Mouse (Mus musculus): ENCODE measurements around the gene Olfr568. TPM values are rescaled to one million over a fixed set of nuclear protein-coding genes. Genes with fewer than 3 reads are reported as not detected.

Gene Olfr568
- 0.24 TPM for polyA plus RNA-seq (2014; fragmentation: Illumina TruSeq; extraction: RNeasy Lipid Tissue Mini Kit (QIAGEN cat#74804); ENCODE audit: low read depth, low replicate concordance)

GRCm38 (mm10) chr7:102876822-102877221, at the start of gene Olfr568:
Gene Olfr568, plus strand, starts transcription at chr7:102877122.

GRCm38 (mm10) chr7:102858665-102859064, 18.3 kb upstream of the Olfr568 start, which contains the start of gene Olfr566:
Gene Olfr566, minus strand, starts transcription at chr7:102858765.

GRCm38 (mm10) chr7:102890782-102891181, 13.9 kb downstream of the Olfr568 start, which contains the start of gene Olfr569:
Gene Olfr569, minus strand, starts transcription at chr7:102890882.

GRCm38 (mm10) chr7:102917032-102917875, 40.3 kb downstream of the Olfr568 start, which contains the start of gene Olfr571:
Gene Olfr571, minus strand, starts transcription at chr7:102917536.

GRCm38 (mm10) chr7:102924109-102924508, 47.2 kb downstream of the Olfr568 start, which contains the start of gene Olfr572:
Gene Olfr572, plus strand, starts transcription at chr7:102924409.

Other genes with a start within 250 kb of the Olfr568 start
- gene Olfr554, start 238.7 kb upstream of the Olfr568 start, polyA plus RNA-seq (2014; fragmentation: Illumina TruSeq; extraction: RNeasy Lipid Tissue Mini Kit (QIAGEN cat#74804); ENCODE audit: low read depth, low replicate concordance) = not detected
- not detected for gene Olfr555, start 218.3 kb upstream of the Olfr568 start, polyA plus RNA-seq (2014; fragmentation: Illumina TruSeq; extraction: RNeasy Lipid Tissue Mini Kit (QIAGEN cat#74804); ENCODE audit: low read depth, low replicate concordance)
- not detected for gene Olfr556, start 212.2 kb upstream of the Olfr568 start, polyA plus RNA-seq (2014; fragmentation: Illumina TruSeq; extraction: RNeasy Lipid Tissue Mini Kit (QIAGEN cat#74804); ENCODE audit: low read depth, low replicate concordance)
- gene Trim68, start 189.8 kb upstream of the Olfr568 start, polyA plus RNA-seq (2014; fragmentation: Illumina TruSeq; extraction: RNeasy Lipid Tissue Mini Kit (QIAGEN cat#74804); ENCODE audit: low read depth, low replicate concordance) = 5.6 TPM
- not detected for gene Olfr557, start 181.2 kb upstream of the Olfr568 start, polyA plus RNA-seq (2014; fragmentation: Illumina TruSeq; extraction: RNeasy Lipid Tissue Mini Kit (QIAGEN cat#74804); ENCODE audit: low read depth, low replicate concordance)
- 0.48 TPM for gene Olfr558, start 174.9 kb upstream of the Olfr568 start, polyA plus RNA-seq (2014; fragmentation: Illumina TruSeq; extraction: RNeasy Lipid Tissue Mini Kit (QIAGEN cat#74804); ENCODE audit: low read depth, low replicate concordance)
- gene Olfr33, start 158.1 kb upstream of the Olfr568 start, polyA plus RNA-seq (2014; fragmentation: Illumina TruSeq; extraction: RNeasy Lipid Tissue Mini Kit (QIAGEN cat#74804); ENCODE audit: low read depth, low replicate concordance) = 0.08 TPM
- not detected for gene Olfr559, start 149.6 kb upstream of the Olfr568 start, polyA plus RNA-seq (2014; fragmentation: Illumina TruSeq; extraction: RNeasy Lipid Tissue Mini Kit (QIAGEN cat#74804); ENCODE audit: low read depth, low replicate concordance)
- gene Olfr560, start 117.8 kb upstream of the Olfr568 start, polyA plus RNA-seq (2014; fragmentation: Illumina TruSeq; extraction: RNeasy Lipid Tissue Mini Kit (QIAGEN cat#74804); ENCODE audit: low read depth, low replicate concordance) = not detected
- 0.34 TPM for gene Olfr78, start 117.7 kb upstream of the Olfr568 start, polyA plus RNA-seq (2014; fragmentation: Illumina TruSeq; extraction: RNeasy Lipid Tissue Mini Kit (QIAGEN cat#74804); ENCODE audit: low read depth, low replicate concordance)
- not detected for gene Olfr561, start 105.9 kb upstream of the Olfr568 start, polyA plus RNA-seq (2014; fragmentation: Illumina TruSeq; extraction: RNeasy Lipid Tissue Mini Kit (QIAGEN cat#74804); ENCODE audit: low read depth, low replicate concordance)
- not detected for gene Olfr564, start 73.6 kb upstream of the Olfr568 start, polyA plus RNA-seq (2014; fragmentation: Illumina TruSeq; extraction: RNeasy Lipid Tissue Mini Kit (QIAGEN cat#74804); ENCODE audit: low read depth, low replicate concordance)
- not detected for gene Olfr566, start 18.4 kb upstream of the Olfr568 start, polyA plus RNA-seq (2014; fragmentation: Illumina TruSeq; extraction: RNeasy Lipid Tissue Mini Kit (QIAGEN cat#74804); ENCODE audit: low read depth, low replicate concordance)
- gene Olfr569, start 13.8 kb downstream of the Olfr568 start, polyA plus RNA-seq (2014; fragmentation: Illumina TruSeq; extraction: RNeasy Lipid Tissue Mini Kit (QIAGEN cat#74804); ENCODE audit: low read depth, low replicate concordance) = not detected
- not detected for gene Olfr570, start 17.5 kb downstream of the Olfr568 start, polyA plus RNA-seq (2014; fragmentation: Illumina TruSeq; extraction: RNeasy Lipid Tissue Mini Kit (QIAGEN cat#74804); ENCODE audit: low read depth, low replicate concordance)
- not detected for gene Olfr571, start 40.4 kb downstream of the Olfr568 start, polyA plus RNA-seq (2014; fragmentation: Illumina TruSeq; extraction: RNeasy Lipid Tissue Mini Kit (QIAGEN cat#74804); ENCODE audit: low read depth, low replicate concordance)
- not detected for gene Olfr572, start 47.3 kb downstream of the Olfr568 start, polyA plus RNA-seq (2014; fragmentation: Illumina TruSeq; extraction: RNeasy Lipid Tissue Mini Kit (QIAGEN cat#74804); ENCODE audit: low read depth, low replicate concordance)
- gene Olfr573-ps1, start 65.5 kb downstream of the Olfr568 start, polyA plus RNA-seq (2014; fragmentation: Illumina TruSeq; extraction: RNeasy Lipid Tissue Mini Kit (QIAGEN cat#74804); ENCODE audit: low read depth, low replicate concordance) = not detected
- gene Olfr574, start 71.3 kb downstream of the Olfr568 start, polyA plus RNA-seq (2014; fragmentation: Illumina TruSeq; extraction: RNeasy Lipid Tissue Mini Kit (QIAGEN cat#74804); ENCODE audit: low read depth, low replicate concordance) = not detected
- not detected for gene Olfr575, start 81.7 kb downstream of the Olfr568 start, polyA plus RNA-seq (2014; fragmentation: Illumina TruSeq; extraction: RNeasy Lipid Tissue Mini Kit (QIAGEN cat#74804); ENCODE audit: low read depth, low replicate concordance)
- gene Olfr576, start 85.5 kb downstream of the Olfr568 start, polyA plus RNA-seq (2014; fragmentation: Illumina TruSeq; extraction: RNeasy Lipid Tissue Mini Kit (QIAGEN cat#74804); ENCODE audit: low read depth, low replicate concordance) = not detected
- not detected for gene Olfr577, start 98.8 kb downstream of the Olfr568 start, polyA plus RNA-seq (2014; fragmentation: Illumina TruSeq; extraction: RNeasy Lipid Tissue Mini Kit (QIAGEN cat#74804); ENCODE audit: low read depth, low replicate concordance)
- gene Olfr578, start 112.2 kb downstream of the Olfr568 start, polyA plus RNA-seq (2014; fragmentation: Illumina TruSeq; extraction: RNeasy Lipid Tissue Mini Kit (QIAGEN cat#74804); ENCODE audit: low read depth, low replicate concordance) = not detected
- not detected for gene Olfr582, start 160.9 kb downstream of the Olfr568 start, polyA plus RNA-seq (2014; fragmentation: Illumina TruSeq; extraction: RNeasy Lipid Tissue Mini Kit (QIAGEN cat#74804); ENCODE audit: low read depth, low replicate concordance)
- gene Olfr583, start 174.2 kb downstream of the Olfr568 start, polyA plus RNA-seq (2014; fragmentation: Illumina TruSeq; extraction: RNeasy Lipid Tissue Mini Kit (QIAGEN cat#74804); ENCODE audit: low read depth, low replicate concordance) = not detected
- not detected for gene Olfr584, start 204.8 kb downstream of the Olfr568 start, polyA plus RNA-seq (2014; fragmentation: Illumina TruSeq; extraction: RNeasy Lipid Tissue Mini Kit (QIAGEN cat#74804); ENCODE audit: low read depth, low replicate concordance)
- gene Olfr585, start 220.6 kb downstream of the Olfr568 start, polyA plus RNA-seq (2014; fragmentation: Illumina TruSeq; extraction: RNeasy Lipid Tissue Mini Kit (QIAGEN cat#74804); ENCODE audit: low read depth, low replicate concordance) = not detected
- gene Olfr586, start 248.5 kb downstream of the Olfr568 start, polyA plus RNA-seq (2014; fragmentation: Illumina TruSeq; extraction: RNeasy Lipid Tissue Mini Kit (QIAGEN cat#74804); ENCODE audit: low read depth, low replicate concordance) = not detected

All from testis, adult 10 weeks (tissue).